Mouse (Mus musculus): Measurements from ENCODE around the gene 9330161L09Rik.
A peak's percentile ranks its signal among the peaks of the same experiment; 100 is the strongest.

9330161L09Rik gene

GRCm38 (mm10) chr12:103388505-103389347 lies 18.9 kb downstream of the 9330161L09Rik start, which contains the start of gene Otub2:
TSS of gene Otub2 (plus strand) at chr12:103388682.
- peak; percentile 94 for DNase-seq (ENCODE audit: low spot score)

- no peak for DNase-seq (ENCODE audit: low spot score)
These were observed 27.4 kb downstream of the 9330161L09Rik start for GRCm38 (mm10) chr12:103380226-103380625.

GRCm38 (mm10) chr12:103376774-103377173 lies 30.8 kb downstream of the 9330161L09Rik start:
- no peak for DNase-seq (ENCODE audit: low spot score)

GRCm38 (mm10) chr12:103376124-103376523 lies 31.5 kb downstream of the 9330161L09Rik start:
- DNase-seq (ENCODE audit: low spot score) = no peak

- DNase-seq (ENCODE audit: low spot score) = peak; percentile 44
These were observed 33.9 kb downstream of the 9330161L09Rik start for GRCm38 (mm10) chr12:103373530-103374236.

GRCm38 (mm10) chr12:103371711-103372110 lies 35.9 kb downstream of the 9330161L09Rik start:
- DNase-seq (ENCODE audit: low spot score) = peak; percentile 59

- no peak for DNase-seq (ENCODE audit: low spot score)
These were observed 36.8 kb downstream of the 9330161L09Rik start for GRCm38 (mm10) chr12:103370861-103371260.

- DNase-seq (ENCODE audit: low spot score) = no peak
These were observed 38.8 kb downstream of the 9330161L09Rik start for GRCm38 (mm10) chr12:103368777-103369176.

- DNase-seq (ENCODE audit: low spot score) = no peak
These were observed 39.3 kb downstream of the 9330161L09Rik start for GRCm38 (mm10) chr12:103368326-103368669.

- peak; percentile 43 for DNase-seq (ENCODE audit: low spot score)
These were observed 39.8 kb downstream of the 9330161L09Rik start for GRCm38 (mm10) chr12:103367620-103368325.

GRCm38 (mm10) chr12:103367171-103367570 lies 40.4 kb downstream of the 9330161L09Rik start:
- DNase-seq (ENCODE audit: low spot score) = no peak

- DNase-seq (ENCODE audit: low spot score) = no peak
These were observed 45.3 kb downstream of the 9330161L09Rik start for GRCm38 (mm10) chr12:103362336-103362735.

- no peak for DNase-seq (ENCODE audit: low spot score)
These were observed 45.9 kb downstream of the 9330161L09Rik start for GRCm38 (mm10) chr12:103361539-103362307.

GRCm38 (mm10) chr12:103360812-103361211 lies 46.8 kb downstream of the 9330161L09Rik start:
- no peak for DNase-seq (ENCODE audit: low spot score)

GRCm38 (mm10) chr12:103358951-103359801 lies 48.4 kb downstream of the 9330161L09Rik start:
- DNase-seq (ENCODE audit: low spot score) = no peak

- DNase-seq (ENCODE audit: low spot score) = no peak
These were observed 49.4 kb downstream of the 9330161L09Rik start for GRCm38 (mm10) chr12:103358216-103358615.
